Mouse (Mus musculus) spleen, embryonic (tissue): ENCODE results near the gene Ubxn11.

ENCODE experiments used
- CTCF ChIA-PET: fragments of 350-600 bp; sonication (Branson Sonifier 250); formaldehyde crosslinking; loops from one replicate; lab custom pipeline; 2022; lab: Charles Lee

Gene Ubxn11

DNA sequence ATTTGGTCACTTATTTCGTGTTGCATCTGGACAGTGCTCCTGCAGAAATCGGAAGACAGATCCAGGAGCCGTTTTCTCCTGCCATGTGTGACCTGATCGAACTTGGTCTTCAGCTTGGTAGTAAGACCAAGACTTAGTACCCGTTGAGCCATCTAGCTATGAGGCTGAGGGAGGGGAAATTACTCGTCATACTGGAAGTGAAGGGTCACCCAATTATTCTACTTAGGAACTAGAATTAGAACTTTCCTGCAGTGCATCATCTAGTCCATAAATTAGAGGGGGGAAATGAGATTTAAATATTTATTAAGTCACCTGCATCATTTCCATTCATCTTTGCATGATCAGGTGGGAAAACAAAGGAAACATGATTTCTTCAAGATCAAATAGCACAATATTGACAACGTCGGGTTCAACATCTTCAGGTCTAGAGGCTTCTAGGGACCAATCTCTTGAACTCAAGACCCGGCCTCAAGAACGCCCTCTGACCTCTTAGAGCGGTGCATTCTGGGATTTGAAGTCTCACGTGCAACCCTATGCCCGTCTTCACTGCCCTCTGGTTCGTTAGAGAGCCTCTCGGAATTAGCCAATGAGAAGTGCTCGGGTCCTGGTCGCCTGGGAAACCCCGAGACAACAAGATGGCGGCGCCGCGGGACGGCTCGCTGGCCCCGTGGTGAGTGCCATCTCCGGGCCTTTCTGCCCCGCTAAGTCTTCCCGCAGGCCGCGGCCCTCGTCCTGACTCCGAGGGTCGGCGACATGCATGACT lies at the start of gene Ubxn11:
TSS of gene Ubxn11 (plus strand) at position 592 of the 763 bp plus-strand sequence.
- CTCF ChIA-PET: no interaction called here

DNA sequence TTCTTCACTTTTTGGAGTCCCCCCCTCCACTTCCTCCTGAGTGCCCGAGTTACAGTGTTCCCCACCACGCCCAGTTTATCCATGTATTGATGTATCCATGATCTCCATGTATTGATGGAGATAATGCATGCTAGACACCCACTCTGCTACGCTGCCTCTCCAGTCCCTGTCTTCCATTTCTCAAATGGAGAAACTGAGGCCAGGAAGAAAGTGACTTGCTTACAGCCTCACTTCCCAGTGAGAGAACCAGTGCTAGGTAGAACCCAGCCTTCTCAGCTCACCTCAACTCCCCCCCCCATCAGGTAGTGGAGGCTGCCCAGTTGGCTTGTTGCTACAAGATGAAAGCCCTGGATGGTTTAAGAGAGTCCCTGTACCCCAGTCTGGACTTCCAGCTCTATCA lies 48.8 kb upstream of the Ubxn11 start, which contains the start of gene Zfp683:
TSS of gene Zfp683 (plus strand) at position 301 of the 400 bp plus-strand sequence.
- CTCF ChIA-PET: no interaction called here

DNA sequence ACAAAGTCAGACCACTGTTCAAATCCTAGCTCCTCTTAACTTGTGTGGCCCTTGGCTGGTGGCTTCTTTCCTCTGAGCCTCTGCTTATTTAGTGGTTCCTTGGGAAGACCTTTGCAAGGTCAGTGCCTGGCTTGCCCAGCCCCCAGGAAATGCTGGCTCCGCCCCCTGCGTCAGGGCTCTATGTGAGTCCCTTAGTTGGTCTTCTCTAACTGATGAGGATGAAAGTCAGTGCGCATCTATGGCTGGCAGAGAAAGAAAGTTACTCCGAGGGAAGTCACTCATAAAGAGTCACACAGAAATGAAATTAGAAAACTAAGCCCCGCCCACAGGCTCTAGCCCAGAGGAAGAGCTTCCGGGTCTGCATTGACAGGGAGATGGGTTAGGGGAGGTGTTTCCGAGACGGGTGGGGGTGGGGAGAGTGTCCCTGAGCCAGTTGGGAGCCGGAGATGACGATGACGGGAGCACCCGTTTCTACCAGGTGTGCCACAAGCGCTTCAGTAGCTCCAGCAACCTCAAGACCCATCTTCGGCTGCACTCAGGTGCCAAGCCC lies 44.1 kb upstream of the Ubxn11 start:
- CTCF ChIA-PET: no interaction called here

DNA sequence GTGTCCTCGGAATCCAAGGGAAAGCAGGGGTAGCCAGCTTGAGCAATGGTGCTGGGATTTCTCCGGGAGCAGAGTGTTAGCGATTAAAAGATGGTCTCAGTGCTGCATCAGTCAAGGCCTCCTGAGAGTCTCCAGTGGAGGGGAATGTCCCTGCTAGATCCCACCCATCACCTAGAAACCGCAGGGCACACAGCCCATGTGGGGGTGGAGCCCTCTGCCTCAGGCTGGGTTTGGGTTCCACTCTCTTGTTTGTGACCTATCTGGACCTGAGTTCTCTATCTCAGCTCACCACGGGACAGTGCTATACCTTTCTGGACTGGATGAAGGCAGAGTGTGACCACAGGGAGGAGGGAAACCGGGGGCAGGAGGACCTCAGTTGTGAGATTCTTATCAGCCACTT lies 43.5 kb upstream of the Ubxn11 start:
- CTCF ChIA-PET: no interaction called here

DNA sequence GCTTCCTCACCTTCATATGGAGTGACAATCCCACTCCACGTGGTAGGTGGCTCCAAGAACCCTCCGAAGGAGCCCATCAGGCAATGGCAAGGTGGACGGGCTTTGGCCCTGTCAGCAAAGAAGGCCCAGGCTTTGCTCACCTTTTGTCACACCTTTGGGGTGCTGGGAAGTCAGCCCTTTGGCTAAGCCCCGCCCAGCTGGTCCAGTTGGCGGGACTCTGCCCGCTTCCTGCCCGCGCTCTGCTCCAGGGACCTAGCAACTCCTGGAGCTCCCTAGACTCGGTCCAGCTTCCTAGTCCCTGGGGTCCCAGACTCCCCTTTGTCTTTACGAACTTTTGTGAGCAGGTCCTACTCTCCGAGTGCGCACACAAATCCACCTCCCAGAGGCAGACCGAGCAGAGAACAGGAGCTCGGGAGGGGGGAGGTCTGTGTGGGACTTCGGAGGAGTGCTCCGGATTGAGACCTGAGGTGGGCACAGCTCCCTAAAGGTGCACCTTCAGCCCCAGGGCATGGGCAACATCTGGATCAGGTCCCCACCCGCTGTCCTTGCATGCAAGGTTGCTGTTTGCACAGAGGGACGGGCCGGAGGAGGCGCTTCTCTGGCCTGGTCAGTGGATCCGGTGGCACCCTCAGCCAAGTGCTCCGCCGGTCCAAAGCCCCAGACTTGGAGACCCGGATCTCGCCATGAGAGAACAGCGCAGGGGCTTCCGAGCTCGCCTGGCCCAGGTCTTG lies 42.1 kb upstream of the Ubxn11 start, which contains the start of gene Crybg2:
TSS of gene Crybg2 (plus strand) at position 681 of the 731 bp plus-strand sequence.
- CTCF ChIA-PET: no interaction called here

DNA sequence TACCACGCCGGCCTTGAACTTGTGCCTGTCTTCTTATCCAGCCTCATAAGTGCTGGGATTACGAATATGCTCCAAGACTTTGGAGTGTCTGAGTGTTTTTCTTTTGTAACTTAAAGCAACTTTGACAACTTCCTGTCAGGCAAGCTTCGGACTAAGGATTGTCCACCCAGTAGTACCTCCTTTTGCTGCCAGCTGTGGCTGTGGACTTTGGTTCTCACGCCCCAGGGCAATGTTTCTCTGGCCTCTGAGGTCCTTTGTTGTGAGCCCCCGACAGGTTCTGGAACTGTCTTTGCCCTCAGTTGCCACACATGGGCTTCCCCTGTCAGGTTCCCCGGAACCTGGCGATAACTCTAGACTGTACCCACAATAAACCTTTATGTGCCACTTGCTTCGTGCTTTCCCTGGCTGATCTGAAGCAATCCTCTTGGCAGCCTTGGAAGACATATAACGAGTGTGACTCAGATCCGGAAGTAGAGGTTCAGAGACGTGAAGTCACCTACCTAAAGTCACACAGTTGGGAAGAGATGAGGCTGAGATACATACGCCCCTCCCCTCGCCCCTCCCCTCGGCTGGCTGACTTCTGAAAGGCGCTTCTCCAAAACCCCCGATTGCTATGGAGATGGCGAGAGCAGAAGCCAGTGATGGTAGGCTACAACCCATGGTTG lies 41.1 kb upstream of the Ubxn11 start:
- CTCF ChIA-PET: no interaction called here

DNA sequence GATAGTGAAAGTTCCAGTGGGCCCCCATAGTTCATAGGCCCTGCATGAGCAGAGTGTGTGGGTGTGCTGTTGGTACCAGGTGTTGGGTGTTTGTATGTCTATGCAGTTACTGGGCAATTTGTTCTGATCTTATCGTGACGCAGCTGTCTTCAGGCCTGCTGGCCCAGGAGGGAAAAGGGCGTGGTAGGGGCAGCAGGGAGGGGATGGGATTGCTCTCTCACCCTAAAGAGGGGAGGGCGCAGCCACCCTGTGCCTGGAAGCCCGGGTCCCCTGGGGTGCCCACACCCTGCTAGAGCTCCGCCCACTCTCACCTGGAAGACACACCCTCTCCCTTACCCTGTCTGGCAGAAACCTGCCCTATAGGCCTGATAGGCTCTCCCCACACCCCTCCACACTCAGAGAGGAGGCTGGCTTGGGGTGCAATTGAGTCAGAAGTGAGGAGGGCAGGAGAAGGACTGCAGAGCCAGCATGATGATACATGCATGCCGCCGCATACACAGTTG lies 40.4 kb upstream of the Ubxn11 start:
- CTCF ChIA-PET: no interaction called here

DNA sequence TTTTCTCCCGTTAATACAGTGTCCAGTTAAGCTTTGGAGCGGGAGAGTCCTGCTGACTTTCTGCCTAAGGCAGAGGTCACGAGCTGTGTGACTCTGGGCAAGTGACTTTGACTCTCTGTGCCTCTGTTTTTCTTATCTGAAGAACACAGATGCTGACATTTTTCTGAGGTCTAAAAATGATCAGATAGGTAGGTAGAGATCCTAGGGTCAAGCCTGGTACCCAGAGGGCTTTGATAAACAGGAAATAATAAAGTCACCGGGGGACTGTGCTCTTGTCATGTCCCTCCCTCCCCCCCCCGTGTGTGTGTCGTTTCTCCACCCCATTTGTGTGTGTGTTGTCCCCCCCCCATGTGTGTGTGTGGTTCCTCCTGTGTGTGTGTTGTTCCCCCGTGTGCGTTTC lies 39.8 kb upstream of the Ubxn11 start:
- CTCF ChIA-PET: no interaction called here

DNA sequence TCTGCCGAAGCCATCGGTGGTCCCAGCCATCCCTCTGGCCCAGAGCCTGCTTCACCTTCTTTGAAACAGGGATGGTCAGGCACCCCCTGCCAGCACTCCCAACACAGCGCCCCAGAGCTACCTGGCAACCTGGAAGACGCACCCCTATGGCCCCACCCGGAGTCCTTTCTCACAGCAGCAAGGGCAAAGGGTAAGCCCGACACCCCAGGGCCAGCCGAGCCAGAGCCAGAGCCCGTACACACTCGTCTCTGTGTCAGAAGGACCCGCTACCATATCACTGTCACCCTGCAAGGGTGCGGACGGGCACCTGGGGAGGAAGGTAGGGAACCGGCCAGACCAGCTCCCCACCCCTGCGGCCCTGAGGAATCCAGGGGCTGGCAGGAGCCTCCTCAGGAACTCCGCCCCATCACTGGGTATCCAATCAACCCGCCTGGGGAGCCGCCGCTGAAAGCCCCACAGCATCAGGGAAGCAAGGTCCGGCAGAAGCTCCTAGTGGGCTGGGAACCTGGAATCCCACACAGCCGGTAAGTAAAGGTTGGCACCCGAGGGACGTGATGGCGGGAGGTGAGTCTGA lies 36.9 kb upstream of the Ubxn11 start:
- CTCF ChIA-PET: interaction anchor here (0.5 to 0.7 kb wide), 2 partner anchors 56 to 659 kb away, joined by 3 read pairs; no protein-coding TSS in a partner anchor

DNA sequence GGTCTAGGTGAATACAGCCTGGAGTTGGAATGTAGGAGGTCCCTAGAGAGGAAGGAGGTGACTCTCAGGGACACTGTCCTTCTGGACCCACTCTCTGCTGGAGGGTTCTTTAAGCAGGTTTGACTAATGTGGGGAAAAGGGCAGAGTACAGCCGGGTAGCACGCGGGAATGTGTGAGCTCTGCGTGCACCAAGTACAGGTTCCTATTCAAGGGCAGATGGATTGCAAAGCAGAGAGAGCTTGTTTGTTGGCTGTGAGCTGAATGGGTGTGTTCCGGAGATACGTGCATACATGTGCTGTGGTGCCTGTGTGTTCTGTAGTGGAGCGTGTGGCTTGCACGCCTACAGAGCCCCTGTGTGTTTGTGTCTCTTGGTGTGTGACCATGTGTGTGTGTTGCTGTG lies 35.0 kb upstream of the Ubxn11 start:
- CTCF ChIA-PET: interaction anchor here (0.6 to 0.7 kb wide), 2 partner anchors 21 to 34 kb away, joined by 3 read pairs; no protein-coding TSS in a partner anchor

DNA sequence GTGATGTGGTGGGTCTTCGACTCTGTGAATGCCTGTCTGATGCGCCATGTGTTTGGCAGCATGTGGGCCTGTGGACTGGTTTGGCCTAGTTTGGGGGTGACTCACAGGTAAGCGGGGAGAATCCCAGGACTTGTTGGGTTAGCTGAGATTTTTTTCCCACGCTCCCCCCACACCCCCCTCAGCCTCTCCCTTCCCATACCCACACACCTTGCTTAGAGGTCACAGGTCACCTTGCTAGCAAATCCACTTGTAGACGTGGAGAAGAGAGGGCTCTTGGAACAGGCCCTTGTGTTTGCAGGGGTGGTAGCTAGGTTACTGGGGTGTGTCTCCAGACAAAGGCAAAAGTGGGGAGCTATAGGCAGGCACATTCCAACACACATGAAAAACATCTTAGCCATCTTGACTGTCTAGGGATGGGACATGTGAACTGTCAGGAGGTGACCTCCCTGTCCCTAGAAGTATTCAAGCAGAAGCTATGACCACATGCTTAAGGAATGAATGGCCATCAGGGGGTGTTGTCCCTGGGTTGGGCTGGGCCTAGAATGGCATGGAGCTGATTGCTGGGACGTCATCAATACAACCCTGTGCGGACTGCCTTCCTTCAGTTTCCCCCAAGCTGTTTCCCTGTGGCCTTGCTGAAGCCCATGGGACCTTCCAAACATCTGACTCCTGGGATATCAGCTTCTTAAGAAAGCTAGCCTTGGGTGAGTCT lies 34.4 kb upstream of the Ubxn11 start:
- CTCF ChIA-PET: interaction anchor here (0.6 to 0.7 kb wide), 3 partner anchors 20 to 1885 kb away, joined by 3 read pairs; no protein-coding TSS in a partner anchor

DNA sequence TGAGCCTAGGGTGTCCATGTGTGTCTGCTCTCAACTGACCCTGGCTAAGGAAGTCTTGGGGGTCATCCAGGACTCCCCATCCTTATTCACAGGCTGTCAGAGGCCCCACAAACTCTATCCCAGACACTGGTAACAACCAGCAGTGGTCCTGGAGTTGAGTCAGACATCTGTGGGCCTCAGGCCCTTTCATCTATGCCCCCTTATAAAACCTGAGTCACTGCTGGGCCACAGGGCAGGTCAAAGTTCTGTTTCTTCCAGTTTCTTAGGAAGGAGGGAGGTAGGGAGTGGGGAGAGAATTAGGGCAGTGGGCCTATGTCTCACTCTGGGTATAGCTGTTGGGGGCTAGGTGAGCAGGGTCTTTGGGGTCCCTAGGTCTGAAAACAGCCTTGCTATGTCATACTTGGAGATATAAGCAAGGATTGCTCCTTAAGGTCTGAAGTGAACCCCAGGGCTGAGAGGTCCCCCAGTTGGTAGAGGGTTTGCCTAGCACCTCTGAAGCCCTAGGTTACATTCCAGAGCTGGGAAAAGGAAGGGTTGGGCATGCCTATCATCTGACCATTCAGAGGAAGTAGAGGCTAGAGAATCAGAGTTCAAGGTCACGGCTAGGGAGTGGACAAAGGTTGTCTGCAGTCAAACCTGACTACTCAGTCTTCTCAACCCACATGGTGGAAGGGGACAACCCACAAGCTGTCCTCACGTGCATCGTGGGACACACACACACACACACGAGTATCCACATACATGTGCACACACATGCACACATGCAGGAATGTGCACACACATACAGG lies 33.4 kb upstream of the Ubxn11 start:
- CTCF ChIA-PET: no interaction called here

DNA sequence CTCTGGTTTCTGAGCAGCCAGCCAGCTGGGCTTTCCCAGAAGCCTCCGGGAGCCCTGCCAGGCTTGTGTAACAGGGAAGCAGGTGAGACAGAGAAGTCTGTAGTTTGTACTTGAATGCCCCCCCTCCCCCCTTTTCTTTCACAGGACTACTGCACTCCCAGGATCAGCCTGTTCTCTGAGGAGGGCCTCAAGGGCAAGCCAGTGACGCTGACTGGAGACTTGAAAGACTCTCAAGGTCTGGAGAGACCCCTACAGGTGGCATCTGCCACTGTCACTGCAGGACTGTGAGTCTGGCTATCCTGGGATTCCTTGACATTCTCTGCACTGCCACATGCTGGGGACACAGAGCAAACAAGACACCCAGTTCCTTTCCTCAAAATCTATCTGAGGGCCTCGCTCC lies 23.7 kb upstream of the Ubxn11 start:
- CTCF ChIA-PET: interaction anchor here (0.9 kb wide), 1 partner anchor 60 kb away, joined by 3 read pairs; no protein-coding TSS in a partner anchor

DNA sequence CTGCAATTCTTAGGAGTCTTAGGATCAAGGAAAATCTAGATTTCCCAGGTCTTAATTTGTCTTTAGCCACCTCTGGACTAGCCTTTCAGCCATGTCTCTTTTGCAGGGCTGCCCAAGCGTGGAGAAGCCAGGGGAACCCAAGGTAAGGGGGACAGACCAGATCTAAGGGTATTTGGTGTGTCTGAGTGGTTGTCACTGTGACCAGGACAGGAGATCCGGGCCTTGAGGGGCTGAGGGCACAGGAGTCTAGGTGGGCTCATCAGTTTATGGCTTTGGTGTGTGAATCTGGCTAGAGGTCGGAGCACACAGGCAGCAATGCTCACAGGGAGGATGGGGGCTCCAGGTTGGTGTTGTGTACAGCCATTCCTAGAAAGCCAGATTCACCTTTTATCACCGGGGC lies 21.7 kb upstream of the Ubxn11 start:
- CTCF ChIA-PET: interaction anchor here (1.7 kb wide), 1 partner anchor 45 kb away, joined by 3 read pairs; no protein-coding TSS in a partner anchor

DNA sequence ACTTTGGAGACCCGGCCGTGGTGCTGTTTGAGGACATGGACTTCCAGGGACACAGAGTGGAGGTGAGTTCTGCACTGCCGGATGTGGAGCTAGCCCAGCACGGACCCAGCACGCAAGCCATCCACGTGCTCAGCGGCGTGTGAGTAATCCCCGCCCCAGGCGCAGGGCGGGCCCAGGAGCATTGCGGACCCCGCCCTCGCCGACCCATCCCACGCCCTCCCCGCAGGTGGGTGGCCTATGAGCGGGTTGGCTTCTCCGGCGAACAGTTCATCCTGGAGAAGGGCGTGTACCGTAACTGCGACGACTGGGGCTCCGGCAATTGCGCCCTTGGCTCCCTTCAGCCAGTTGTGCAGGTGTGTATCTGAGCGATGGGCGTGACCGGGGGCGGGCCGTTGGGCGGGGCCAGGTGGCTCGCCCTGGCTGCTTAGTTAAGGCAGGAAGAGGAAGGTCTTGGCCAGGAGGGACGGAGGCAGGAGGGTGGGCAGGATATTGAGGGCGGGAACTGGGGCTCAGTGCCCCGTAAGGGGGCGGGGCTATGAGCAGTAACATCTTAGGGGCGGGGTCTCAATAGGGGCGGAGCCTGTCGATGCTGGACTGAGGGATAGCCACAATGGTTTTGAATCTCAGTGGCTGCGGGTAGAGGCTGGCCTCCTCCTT lies 20.5 kb upstream of the Ubxn11 start:
- CTCF ChIA-PET: interaction anchor here (0.6 to 1.8 kb wide), 3 partner anchors 10 to 46 kb away, joined by 3 to 6 read pairs (median 6); no protein-coding TSS in a partner anchor

DNA sequence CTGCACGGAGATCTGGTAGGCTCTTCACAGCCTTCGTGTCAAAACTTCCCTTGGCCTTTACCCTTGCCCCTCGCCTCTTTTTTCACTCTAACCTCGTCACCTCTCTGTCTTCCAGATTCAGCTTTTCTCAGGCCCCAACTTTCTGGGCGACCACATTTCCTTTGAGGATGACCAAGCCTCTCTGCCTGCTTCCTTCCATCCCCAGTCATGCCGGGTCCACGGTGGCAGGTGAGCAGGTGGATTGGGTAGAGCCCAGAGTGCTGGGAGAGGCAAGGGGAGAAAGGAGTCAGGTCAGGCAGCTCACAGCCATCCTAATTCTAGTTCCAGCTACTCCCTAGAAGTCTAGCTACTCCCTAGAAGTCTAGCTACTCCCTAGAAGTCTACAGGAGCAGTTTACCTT lies 19.9 kb upstream of the Ubxn11 start:
- CTCF ChIA-PET: interaction anchor here (0.6 to 1.8 kb wide), 2 partner anchors 10 to 42 kb away, joined by 3 to 6 read pairs; no protein-coding TSS in a partner anchor

DNA sequence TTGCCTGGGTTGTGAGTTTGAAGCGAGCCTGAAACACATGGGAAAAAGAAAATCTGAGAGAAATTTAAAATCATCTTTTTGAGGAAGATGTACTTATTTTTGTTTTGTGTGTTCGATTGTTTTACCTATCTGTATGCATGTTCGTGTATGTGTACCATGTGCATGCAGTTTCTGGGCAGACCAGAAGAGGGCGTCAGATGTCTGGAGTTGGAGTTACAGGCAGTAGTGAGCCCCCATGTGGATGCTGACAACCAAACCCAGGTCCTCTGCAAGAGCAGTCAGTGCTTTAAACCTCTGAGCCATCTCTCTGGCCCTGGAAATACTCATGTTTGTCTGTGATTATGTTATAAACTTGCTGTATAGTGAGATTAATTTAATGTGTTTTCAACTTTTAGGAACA lies 17.4 kb upstream of the Ubxn11 start:
- CTCF ChIA-PET: interaction anchor here (0.6 to 0.7 kb wide), 3 partner anchors 10 to 830 kb away, joined by 5 to 8 read pairs (median 8); no protein-coding TSS in a partner anchor

DNA sequence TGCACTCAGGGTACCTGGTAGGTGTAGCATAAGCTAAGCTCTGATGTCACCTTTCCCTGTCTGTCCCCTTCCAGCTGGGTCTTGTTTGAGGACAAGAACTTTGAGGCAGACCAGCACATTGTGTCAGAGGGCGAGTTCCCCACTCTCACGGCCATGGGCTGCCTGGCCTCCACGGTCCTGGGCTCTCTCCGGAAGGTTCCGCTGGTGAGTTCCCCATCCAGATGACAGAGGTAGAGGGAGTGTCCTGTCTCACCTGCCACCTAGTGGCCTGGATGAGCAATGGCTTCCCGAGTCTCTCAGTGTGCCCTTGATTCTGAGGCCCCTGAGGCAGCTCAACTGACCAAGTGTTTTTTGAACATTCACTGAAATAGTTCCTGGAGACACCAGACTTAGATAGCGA lies 15.0 kb upstream of the Ubxn11 start:
- CTCF ChIA-PET: interaction anchor here (1.0 kb wide), 1 partner anchor 36 kb away, joined by 3 read pairs; no protein-coding TSS in a partner anchor

DNA sequence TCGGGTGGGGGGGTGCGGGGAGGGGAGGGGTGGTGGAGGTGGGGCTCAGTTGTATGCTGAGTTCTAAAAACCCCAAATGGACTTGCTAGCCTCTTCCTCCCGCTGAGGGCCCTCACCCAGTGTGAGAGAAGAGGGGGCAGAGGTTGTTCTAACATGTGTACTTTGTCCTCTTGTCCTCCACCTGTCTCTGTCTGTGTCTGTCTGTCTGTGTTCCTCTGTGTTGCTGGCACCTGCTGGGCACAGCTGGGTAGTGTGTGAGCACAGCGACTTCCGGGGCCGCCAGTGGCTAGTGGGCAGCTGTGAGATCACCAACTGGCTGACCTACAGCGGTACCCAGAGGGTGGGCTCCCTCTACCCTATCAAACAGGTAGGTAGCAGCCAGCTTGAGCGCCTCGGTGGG lies 13.3 kb upstream of the Ubxn11 start:
- CTCF ChIA-PET: no interaction called here
